14 mouse cellular contexts compared by ENCODE assay signal in the genomic region with DNA sequence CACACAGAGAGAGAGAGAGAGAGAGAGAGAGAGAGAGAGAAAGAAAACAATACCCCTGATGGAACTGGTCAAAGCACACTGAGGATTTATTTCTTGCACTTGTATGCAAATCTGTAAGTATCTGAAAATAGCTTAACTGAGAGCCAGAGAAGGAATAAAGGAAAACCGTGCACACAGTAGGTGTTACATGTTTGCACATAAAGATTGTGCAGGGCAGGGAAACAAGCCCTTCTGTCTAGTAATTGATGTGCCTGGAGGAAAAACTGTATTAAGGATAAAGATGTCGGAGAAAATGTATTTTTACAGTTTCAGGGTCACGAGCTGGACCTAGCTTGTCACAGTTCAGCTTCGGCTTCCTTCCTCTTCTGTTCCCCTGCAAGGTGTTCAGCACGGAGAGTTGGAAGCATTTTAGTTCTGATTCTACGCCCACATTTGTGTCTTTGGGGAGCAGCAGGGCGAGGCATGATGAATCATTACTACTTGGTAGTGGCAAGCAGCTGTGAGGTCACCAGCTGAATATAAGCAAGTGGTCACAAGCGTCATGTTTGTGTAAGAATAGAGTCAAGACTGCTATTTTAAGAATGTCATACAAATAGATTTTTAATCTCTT. TPM values are rescaled to one million over a fixed set of nuclear protein-coding genes. Genes with fewer than 3 reads are reported as not detected.
DNase-seq lines count a peak whose midpoint lies in the region; ATAC-seq lines count a peak whose summit lies in the region.
"Had no signal": no experiment of that assay in that cellular context is flagged by ENCODE, and none has a peak within 500 bp of the region (broad histone marks: within the 10 kb centered on the region; RNA-seq: fewer than 3 reads in every experiment).

No protein-coding gene starts in this region.

- ATAC-seq in midbrain, embryonic 11.5 days (ENCODE audit: low FRiP score): no peak
- ATAC-seq in hematopoietic stem cell, adult 5-6 weeks (replicated peaks in 1 of 2; ENCODE audit: insufficient read depth in 1 of 2, low FRiP score in 2 of 2, low TSS enrichment in 1 of 2, low read depth in 1 of 2, poor library complexity in 2 of 2, severe bottlenecking in 2 of 2): peak; percentile 77 to 90
- no peak for ATAC-seq in stomach, embryonic 16.5 days (ENCODE audit: insufficient read depth, low FRiP score)
- ATAC-seq: midbrain, embryonic 15.5 days had no signal

- no peak overlapping the region for H3K9ac ChIP-seq in midbrain, embryonic 11.5 days (ENCODE audit: low read length)
- no peak overlapping the region for H3K9ac ChIP-seq in stomach, embryonic 16.5 days (ENCODE audit: low read length)
- H3K9ac ChIP-seq: hindbrain, embryonic 14.5 days; limb, embryonic 12.5 days; lung, embryonic 15.5 days; midbrain, embryonic 15.5 days had no signal

- H3K36me3 ChIP-seq in midbrain, embryonic 10.5 days: no peaks in the 10 kb centered on the region
- no peaks in the 10 kb centered on the region for H3K36me3 ChIP-seq in midbrain, embryonic 11.5 days (ENCODE audit: control insufficient read depth, insufficient read depth, low read length)
- H3K36me3 ChIP-seq in stomach, embryonic 16.5 days (ENCODE audit: control insufficient read depth, insufficient read depth, low read length): no peaks in the 10 kb centered on the region
- H3K36me3 ChIP-seq: G1E; limb, embryonic 12.5 days; lung, embryonic 15.5 days; midbrain, embryonic 15.5 days had no signal

- H3K27ac ChIP-seq in midbrain, embryonic 10.5 days (replicated peaks): peak overlapping the region; percentile 43; the same call in 1 of the 2 replicates
- no peak overlapping the region for H3K27ac ChIP-seq in midbrain, embryonic 11.5 days (ENCODE audit: low read depth, low read length)
- H3K27ac ChIP-seq in stomach, embryonic 16.5 days (ENCODE audit: low read length): peak overlapping the region; percentile 7; the same call in 1 of the 2 replicates
- H3K27ac ChIP-seq: hindbrain, embryonic 14.5 days; limb, embryonic 12.5 days; lung, embryonic 15.5 days; midbrain, embryonic 15.5 days had no signal

- H3K4me2 ChIP-seq in midbrain, embryonic 11.5 days: no peak overlapping the region
- H3K4me2 ChIP-seq in stomach, embryonic 16.5 days (ENCODE audit: low read depth, low read length): no peak overlapping the region
- H3K4me2 ChIP-seq: hindbrain, embryonic 14.5 days; limb, embryonic 12.5 days; lung, embryonic 15.5 days; midbrain, embryonic 15.5 days had no signal

- H3K4me3 ChIP-seq in midbrain, embryonic 10.5 days: no peak overlapping the region
- no peak overlapping the region for H3K4me3 ChIP-seq in midbrain, embryonic 11.5 days (ENCODE audit: low read depth, low read length)
- no peak overlapping the region for H3K4me3 ChIP-seq in stomach, embryonic 16.5 days (replicated peaks; ENCODE audit: low read length)
- H3K4me3 ChIP-seq: limb, embryonic 12.5 days; lung, embryonic 15.5 days; midbrain, embryonic 15.5 days had no signal

- 0 out of 2 replicates have a peak, but pooled peaks cover 4% of the 10 kb centered on the region for H3K27me3 ChIP-seq in midbrain, embryonic 10.5 days (ENCODE audit: low read depth, poor library complexity, severe bottlenecking)
- H3K27me3 ChIP-seq in midbrain, embryonic 11.5 days (ENCODE audit: control insufficient read depth, insufficient read depth, low read length): no peaks in the 10 kb centered on the region
- H3K27me3 ChIP-seq in stomach, embryonic 16.5 days (ENCODE audit: control insufficient read depth, insufficient read depth, low read length): no peaks in the 10 kb centered on the region
- H3K27me3 ChIP-seq: limb, embryonic 12.5 days; lung, embryonic 15.5 days; midbrain, embryonic 15.5 days had no signal

- no peak for DNase-seq in midbrain, embryonic 10.5 days (ENCODE audit: low spot score)
- DNase-seq in midbrain, embryonic 11.5 days (ENCODE audit: low spot score, missing footprints): no peak
- DNase-seq in MN1 (ENCODE audit: low spot score): peak; percentile 24
- DNase-seq in frontal cortex, postnatal 25 days (ENCODE audit: low spot score in 2 of 2): no peak
- DNase-seq in right cerebral cortex, postnatal 4 days: no peak
- DNase-seq: kidney, adult 8-10 months; thymus, postnatal 14 days had no signal

- 85% methylated on average over 8 of the region's 8 CpGs for WGBS in midbrain, embryonic 10.5 days
- WGBS in midbrain, embryonic 11.5 days: 92% methylated on average over 8 of the region's 8 CpGs
- WGBS in stomach, embryonic 16.5 days: 34% methylated on average over 8 of the region's 8 CpGs

- H3K4me1 ChIP-seq in midbrain, embryonic 10.5 days: peaks cover 37% of the 10 kb centered on the region
- H3K4me1 ChIP-seq in midbrain, embryonic 11.5 days (ENCODE audit: control insufficient read depth, insufficient read depth, low read length): peaks cover 17% of the 10 kb centered on the region
- peaks cover 6% of the 10 kb centered on the region; the same call in 1 of the 2 replicates for H3K4me1 ChIP-seq in stomach, embryonic 16.5 days (ENCODE audit: control insufficient read depth, insufficient read depth, low read length)

- H3K9me3 ChIP-seq in midbrain, embryonic 10.5 days (replicated peaks): no peaks in the 10 kb centered on the region
- H3K9me3 ChIP-seq in midbrain, embryonic 11.5 days (ENCODE audit: control insufficient read depth, low read length): no peaks in the 10 kb centered on the region
- no peaks in the 10 kb centered on the region for H3K9me3 ChIP-seq in stomach, embryonic 16.5 days (replicated peaks; ENCODE audit: control insufficient read depth, low read length)
- H3K9me3 ChIP-seq: G1E; limb, embryonic 12.5 days; lung, embryonic 15.5 days; midbrain, embryonic 15.5 days had no signal

RNA-seq across cellular contexts. Expression of gene Adtrp, which starts 43.7 kb away (rescaled TPM):
- not detected in 2 replicates for polyA plus RNA-seq in midbrain, embryonic 10.5 days (2016; fragmentation: Nextera tagmentation; extraction: Ambion mirVana)
- not detected in 2 replicates for polyA plus RNA-seq in midbrain, embryonic 11.5 days (2014; fragmentation: Nextera tagmentation; extraction: Ambion mirVana)
- 0.63 TPM in 1 of 2 replicates, not detected in the other for total RNA-seq in hematopoietic stem cell, adult 5-6 weeks (2017)
- polyA plus RNA-seq in stomach, embryonic 16.5 days (2015; fragmentation: Nextera tagmentation; extraction: Ambion mirVana): 5.6 and 8.3 TPM in 2 replicates
- total RNA-seq: G1E had no signal
- polyA plus RNA-seq: G1E; midbrain, embryonic 15.5 days had no signal

Comparison
In these comparisons a context has a peak if more than half of its experiments do, and no peak if none do; other contexts are left out.
1. ATAC-seq: peak in hematopoietic stem cell, adult 5-6 weeks (2 of 2); none in midbrain, embryonic 11.5 days (single experiment) and stomach, embryonic 16.5 days (single experiment).